Mouse (Mus musculus): ENCODE results near the gene Lamp2.
"Not testable (repeated sequence)": the region's sequence is repeated elsewhere in the genome, so short reads cannot be mapped to it uniquely, and the experiment has no call there.

Gene Lamp2

DNA sequence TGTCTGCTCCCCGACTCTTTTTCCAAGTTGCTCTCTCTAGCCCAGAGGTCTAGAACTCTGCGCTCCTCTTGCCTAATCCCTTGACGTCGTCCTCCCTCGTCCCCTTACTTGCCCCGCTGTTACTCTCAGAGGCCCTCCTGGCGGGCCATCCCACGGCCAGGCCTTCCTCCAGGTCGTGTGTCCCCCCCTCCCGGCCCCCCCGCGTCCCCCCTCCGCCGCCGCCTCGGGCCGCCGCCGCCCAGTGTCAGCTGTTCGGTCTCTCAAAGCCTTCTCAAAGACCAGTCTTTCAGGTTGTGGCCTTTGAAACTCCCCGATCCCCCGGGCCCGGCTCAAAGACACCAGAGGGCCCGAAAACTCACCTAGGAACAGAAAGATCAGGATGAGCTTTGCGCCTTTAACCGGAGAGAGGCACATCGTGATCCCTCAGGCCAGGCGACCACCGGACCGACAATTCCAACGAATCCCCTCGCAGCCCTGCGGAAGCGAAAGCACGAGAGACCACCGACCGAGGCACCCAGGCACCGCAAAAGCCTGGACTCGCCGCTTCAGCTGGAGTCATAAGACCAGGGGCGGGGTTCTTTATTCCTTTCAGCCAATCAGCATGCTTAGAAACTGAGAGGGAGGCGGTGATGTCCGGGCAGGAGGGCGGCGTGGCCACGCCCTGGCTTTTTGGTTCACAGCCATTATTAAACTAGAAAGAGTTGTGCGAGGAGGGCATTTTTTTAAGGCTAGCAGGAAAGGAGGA lies at the start of gene Lamp2:
Gene Lamp2 (minus strand): TSS at position 565 of the 745 bp plus-strand sequence.
- in situ Hi-C loops (cut with MboI, MseI): no loop called here

DNA sequence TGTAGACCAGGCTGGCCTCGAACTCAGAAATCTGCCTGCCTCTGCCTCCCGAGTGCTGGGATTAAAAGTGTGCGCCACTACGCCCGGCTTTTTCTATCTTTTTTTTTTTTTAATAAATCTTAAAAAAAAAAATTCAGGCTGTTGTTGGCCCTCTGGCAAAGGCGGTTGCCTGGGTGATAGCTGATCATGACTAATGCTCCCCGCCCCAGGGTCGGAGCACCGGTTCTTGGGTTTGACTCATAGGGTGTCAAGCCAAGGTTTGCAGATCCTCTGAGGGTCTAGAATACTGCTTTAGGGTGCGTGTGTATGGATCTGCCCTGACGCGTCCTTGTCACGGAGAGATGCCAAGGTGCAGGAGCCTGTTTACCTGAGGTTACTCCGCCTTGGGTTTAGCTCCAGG lies 48.6 kb upstream of the Lamp2 start:
- in situ Hi-C loops (cut with MboI, MseI): no loop called here

DNA sequence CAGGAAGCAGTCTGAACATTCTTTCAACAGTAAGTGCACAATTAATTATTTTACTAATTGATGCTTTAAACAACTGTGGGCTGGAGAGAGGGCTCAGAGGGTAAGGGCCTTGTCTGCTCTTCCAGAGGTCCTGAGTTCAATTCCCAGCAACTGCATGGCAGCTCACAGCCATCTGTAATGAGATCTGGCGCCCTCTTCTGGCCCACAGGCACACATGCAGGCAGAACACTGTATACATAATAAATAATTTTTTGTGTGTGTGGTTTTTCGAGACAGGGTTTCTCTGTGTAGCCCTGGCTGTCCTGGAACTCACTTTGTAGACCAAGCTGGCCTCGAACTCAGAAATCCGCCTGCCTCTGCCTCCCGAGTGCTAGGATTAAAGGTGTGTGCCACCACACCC lies 45.9 kb upstream of the Lamp2 start:
- in situ Hi-C loops (cut with MboI, MseI): not testable (repeated sequence)

DNA sequence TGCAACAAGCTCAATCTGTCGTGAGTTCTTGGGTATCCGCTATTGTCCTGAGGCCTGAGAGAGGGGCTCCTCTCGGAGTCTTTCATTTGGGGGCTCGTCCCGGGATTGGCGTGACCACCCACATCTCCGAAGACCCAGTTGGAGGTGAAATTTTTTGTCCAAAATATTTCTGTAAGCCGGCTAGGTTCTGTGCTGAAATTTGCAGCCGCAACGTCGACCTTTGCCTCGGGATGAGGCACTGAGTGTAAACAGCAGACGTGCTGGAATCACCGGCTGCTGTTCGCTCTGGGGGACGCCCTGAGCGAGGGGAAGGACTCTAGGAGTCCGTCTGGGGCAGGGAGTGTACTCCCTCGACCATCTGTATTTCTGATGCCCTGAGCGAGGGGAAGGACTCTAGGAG lies 29.2 kb upstream of the Lamp2 start:
- in situ Hi-C loops (cut with MboI, MseI): not testable (repeated sequence)

DNA sequence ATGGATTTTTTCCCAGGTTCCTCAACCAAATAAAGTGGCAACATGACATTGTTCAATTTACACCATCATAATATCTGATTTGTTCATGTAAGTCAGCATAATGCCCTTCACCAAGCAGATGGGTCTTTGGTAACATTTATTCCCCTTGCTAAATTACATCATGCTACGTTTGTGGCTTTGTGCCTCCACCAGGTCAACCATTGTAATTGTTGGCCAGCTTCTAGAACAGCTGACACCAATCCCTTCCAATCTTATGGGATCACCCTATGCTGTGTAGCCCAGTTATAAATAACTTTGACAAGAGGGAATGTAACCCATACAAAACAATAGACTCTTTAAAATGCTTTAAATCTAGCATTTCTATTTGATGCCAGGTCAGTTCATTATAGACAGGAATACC lies 22.3 kb upstream of the Lamp2 start:
- in situ Hi-C loops (cut with MboI, MseI): no loop called here

DNA sequence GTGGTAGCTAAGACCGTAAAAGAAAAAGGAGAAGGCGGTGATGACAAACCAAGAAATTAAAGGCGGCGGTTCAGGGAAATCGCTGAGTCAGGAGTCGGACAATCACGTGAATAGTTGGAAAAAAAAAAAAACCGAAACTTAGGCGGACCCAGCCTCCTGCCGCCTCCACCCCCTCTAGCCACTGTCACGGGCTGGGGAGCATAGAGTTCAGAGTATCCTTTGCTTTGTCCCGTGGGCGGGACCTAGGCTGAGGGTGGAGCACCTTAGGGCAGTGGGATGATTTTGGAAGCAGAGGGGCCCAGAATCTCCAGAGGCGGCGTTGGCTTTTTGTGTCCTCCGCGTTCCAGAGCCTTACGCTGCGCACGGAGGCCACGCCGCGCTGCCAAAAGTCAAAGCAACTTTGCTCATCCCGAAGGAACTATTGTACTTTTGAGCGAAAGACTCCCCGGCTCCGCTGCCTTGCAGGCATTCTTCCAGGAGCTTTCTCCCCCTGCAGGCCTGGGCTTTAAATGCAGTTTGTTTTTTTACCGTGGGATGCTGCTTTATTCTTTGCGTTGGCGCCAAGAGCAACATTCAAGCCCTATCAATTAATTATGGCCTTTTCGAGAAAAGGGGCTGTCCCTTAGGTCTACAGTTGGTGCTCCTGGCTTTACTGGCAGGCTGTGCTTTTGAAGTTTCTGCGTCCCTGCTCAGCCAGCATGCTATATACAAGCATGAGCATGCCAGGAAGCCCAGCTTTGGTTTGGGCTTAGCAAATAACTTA lies 17.5 kb upstream of the Lamp2 start:
- in situ Hi-C loops (cut with MboI, MseI): no loop called here

DNA sequence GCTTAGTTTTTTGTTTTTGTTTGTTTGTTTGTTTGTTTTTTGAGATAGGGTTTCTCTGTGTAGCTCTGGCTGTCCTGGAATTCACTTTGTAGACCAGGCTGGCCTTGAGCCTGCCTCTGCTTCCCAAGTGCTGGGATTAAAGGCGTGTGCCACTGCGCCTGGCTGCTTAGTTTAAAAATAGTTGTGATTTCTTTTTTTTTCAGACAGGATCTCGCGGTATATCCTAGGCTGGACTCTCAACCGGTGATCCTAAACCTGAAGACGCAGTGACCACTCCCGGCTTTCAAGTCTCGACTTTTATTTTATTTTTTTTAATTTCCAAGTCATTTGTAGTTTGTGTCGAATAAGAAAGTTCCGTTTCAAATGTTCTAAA lies 16.9 kb upstream of the Lamp2 start:
- in situ Hi-C loops (cut with MboI, MseI): no loop called here

DNA sequence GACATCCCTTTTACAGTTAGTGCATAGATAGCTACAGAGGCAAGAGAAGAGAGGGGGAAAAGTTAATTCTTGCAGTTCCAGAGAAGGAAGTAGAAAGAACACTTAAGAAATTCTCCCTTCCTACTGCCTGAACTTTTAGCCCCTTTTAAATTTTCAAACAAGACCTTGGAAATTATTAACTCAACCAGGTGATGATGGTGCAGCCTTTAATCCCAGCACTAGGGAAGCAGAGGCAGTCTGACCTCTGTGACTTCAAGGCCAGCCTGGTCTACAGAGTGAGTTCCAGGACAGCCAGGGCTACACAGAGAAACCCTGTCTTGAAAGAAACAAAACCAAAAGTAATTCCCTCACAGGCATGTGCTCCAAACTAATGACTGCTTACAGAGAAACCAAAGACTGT lies 10.0 kb upstream of the Lamp2 start:
- in situ Hi-C loops (cut with MboI, MseI): no loop called here

DNA sequence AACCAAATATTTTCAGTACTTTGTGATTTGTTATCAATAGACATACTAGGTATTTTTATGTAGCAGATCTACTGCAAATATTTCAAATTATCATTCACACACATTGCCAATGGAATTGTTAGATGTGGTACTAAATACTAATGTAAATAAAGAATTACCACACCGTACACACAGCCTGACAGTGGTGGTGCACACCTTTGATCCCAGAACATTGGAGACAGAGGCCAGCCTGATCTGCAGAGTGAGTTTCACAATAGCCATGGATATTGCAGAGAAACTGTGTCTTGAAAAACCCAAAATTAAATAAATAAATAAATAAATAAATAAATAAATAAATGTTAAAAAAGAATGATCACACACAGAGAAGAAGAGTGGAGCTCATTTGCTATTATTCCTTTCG lies 6.9 kb upstream of the Lamp2 start:
- in situ Hi-C loops (cut with MboI, MseI): no loop called here

DNA sequence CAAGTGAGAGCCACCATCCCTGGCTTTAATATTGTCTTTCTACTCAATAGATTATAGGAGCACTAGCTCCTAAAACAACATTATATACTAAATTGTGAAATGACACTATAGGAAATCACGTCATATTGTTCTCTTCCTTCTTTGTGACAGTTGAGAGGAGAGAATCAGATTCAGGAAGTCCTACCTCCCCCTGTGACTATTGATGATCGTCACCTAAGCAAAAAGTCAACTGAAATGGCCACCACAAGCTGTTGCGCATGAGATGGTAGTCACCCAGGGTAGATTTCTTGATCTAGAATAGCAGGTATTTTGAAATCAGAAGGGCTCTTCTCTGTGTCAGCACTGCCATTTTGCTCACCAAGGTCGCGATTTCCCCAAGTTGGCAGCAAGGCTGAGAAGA lies 5.8 kb upstream of the Lamp2 start:
- in situ Hi-C loops (cut with MboI, MseI): no loop called here

DNA sequence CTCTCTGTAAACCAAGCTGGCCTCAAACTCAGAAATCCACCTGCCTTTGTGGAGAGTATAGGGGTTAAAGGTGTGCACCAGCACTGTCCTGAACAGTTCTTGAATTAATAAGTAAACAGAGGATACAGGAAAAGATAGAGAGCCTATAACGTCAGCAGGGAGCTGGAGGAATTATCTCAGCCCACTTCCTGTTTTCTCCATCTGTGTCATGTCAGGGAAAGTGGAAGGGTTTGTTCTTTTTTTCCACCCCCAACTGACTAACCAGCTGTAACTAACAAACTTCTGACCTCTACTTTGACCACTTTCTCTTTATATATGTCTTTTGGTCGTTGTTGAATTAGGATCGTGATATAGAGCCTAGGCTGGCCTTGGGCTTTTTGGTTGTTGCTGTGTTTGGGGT lies 4.6 kb upstream of the Lamp2 start:
- in situ Hi-C loops (cut with MboI, MseI): no loop called here

DNA sequence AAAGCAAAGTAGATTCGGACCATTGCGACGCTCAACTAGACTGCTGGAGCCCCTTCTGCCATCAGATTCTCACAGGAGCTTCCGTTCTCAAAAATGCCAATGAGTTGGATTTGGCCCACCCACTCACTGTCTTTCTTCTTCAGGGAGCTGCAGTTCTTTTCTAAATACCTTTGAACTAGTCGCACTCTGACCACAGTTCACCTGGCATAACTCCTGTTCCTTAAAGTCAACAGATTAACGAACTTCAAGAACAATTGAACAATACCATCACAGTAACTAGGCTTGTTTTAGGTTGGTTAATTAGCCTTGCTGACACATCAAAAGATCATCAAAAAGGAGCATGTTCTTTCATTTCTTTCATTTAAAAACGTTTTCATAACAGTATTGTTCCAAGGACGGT lies 2.8 kb upstream of the Lamp2 start:
- in situ Hi-C loops (cut with MboI, MseI): no loop called here

DNA sequence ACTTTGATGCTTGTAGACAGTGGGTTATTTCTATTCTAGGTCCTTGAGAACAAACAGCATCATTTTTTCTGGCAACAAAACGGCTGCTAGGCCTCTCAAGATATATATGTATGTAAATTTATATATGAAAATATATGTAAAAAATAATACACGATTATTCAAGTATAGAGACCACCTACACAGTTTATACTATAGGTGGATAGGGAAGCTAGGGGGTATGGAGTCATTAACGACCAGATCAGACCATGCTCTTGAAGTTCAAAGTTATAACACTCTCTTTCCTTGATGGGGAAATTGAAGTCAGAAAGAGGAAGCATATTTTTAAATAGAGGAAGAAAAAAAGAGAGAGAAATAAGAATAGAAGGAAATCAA lies 367 bp upstream of the Lamp2 start:
- in situ Hi-C loops (cut with MboI, MseI): no loop called here

DNA sequence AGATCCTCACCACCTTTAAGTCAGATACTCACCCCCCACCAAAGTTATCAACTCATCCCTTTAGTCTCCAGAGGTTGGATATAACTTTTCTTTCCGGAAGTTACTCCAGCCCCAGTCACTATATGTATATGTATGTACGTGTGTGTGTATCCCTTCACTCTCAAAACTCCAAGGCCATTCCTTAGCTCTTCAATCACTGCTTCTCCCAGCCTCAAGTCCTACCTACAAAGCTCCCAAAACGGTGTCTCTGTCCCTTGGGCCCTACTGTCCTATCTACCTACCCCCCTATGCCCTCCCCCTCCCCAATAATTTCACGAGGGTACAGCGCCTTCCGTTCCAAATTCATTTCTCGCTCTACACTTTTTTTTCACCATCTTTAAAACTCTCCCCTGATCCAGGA lies 780 bp downstream of the Lamp2 start:
- in situ Hi-C loops (cut with MboI, MseI): no loop called here

DNA sequence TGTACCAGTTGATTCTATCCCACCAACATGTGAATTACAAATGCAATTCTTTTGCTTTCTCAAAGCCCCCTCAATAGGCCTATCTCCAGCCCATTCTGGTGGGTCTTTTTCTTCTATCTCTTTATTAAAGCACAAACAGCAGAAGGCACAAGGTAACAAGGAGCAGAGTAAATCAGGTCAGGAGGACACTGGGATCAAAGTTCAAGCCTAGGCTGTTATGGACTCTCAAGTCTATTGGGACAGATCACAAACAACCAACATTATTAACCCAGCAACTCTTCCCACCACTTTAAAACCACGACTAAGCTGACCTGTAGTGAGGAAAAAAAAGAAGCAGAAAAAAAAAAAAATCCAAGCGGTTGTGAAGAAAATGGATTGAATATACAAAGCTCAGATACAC lies 1.4 kb downstream of the Lamp2 start:
- in situ Hi-C loops (cut with MboI, MseI): no loop called here

DNA sequence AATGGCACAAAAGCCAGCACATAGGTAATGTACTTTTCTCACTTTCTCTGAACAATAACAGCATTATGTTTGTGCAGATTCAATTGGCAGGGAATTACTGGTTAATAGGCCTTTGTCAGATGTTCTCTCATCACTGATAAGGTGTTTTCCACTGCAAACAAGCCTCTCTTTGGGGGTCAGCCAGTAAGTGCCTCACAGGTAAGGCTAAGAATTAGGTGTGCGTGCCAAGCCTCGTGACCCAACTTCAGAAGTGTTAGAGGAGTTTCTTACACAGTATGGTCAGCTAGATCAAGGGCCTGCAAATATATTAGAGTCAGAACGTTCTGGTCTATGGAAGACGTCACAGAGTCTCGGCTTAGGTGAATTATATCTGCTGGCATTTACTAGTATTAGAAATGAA lies 2.3 kb downstream of the Lamp2 start:
- in situ Hi-C loops (cut with MboI, MseI): no loop called here

DNA sequence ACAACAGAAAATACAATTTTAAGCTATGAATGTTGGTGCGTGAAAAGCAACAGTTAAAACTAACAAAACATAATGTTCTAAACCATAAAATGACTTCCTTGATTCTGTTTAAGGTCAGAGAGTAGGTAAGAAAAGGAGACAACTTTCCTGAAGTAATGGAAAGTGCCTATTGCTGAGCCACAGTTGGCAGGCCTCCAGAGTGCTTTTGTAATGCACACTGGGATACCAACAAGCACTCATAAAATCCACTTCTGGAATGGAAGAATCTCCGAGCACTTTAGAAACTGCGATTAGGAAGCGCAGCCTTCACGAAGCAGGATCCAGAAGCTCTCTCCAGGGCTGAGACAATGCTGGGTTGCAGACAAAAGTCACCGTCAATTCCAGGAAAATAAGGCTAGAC lies 5.8 kb downstream of the Lamp2 start:
- in situ Hi-C loops (cut with MboI, MseI): no loop called here

DNA sequence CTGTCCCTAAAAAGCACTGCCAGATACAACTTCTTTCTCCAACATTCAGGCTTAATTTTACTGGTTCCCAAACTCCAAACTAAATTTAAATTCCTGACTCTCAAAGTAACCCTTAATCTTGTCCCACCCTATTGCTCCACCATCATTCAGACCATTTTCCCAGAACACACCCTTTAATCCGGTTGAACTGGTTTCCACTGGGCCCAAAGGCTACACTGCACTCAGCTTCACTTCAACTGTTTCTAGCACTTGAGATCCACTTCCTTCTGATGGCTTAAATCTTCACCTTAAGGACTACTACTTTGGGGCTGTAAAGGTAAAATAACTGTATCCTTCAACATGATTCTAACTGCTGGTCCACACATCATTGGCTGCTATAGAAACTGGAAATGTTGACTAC lies 10.5 kb downstream of the Lamp2 start:
- in situ Hi-C loops (cut with MboI, MseI): no loop called here

DNA sequence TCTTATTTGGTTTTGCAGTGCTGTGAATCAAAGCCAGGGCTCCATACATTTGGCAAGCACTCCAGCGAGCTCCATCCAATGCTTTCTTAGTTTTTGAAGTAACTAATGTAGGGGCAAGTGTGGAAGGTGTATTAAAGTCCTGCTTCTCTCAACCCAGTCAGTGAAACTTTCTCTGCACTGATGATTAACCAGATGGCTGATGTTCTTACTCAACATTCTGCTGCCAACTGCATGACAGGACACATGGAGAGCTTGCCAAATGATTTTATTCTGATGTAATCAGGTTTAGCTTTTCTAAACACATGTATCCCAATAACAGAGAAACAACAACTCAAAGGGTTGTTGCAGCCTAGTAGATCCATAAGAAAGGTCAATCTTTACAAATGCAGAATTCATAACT lies 13.8 kb downstream of the Lamp2 start:
- in situ Hi-C loops (cut with MboI, MseI): no loop called here

DNA sequence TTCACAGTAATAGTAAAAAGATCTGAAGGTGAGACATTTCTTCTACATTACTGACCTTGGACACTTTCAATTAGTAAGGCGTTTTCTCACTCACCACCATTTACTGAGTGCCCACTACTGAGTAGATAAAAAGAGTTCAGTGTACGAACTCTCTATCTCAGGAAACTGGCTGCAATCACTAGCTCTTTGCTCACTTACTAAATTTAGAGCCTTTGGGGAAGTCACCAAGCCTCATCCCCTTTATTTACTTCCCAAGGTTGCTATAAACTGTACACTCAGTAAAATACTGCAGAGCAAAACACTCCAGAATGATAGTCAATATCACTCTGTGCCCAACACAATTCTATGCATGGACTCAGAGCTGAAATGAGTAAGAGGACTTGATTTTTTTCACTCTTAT lies 16.6 kb downstream of the Lamp2 start:
- in situ Hi-C loops (cut with MboI, MseI): no loop called here

DNA sequence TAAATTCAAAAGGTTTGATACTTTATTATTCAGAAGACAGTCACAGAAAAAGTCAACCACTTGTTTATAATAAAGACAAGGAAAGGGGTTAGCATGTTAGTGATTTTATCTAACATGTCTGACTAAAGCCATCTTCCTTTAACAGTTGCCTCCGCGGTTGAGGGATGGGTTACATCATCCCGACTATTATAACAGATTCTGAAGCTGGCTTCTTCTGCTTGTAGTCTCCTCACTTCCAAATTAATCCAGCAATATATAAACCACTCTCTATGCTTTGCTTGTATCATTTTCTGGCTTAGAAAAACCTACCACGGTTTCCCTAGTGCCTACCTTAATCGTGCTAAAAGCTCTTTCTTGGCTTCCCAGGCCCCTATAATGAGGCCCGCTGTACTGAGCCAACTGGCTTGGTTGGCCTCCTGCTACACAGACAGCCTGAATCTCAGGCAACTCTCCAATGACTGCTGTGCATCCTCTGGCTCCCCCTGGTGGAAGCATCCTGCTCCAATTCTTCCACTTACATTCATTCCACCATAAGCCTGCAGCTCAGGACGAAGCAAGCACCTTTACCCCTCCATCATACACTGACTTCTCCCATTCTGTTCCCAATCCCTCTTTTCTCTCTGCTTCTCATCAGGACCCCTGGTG lies 18.0 kb downstream of the Lamp2 start:
- in situ Hi-C loops (cut with MboI, MseI): no loop called here

DNA sequence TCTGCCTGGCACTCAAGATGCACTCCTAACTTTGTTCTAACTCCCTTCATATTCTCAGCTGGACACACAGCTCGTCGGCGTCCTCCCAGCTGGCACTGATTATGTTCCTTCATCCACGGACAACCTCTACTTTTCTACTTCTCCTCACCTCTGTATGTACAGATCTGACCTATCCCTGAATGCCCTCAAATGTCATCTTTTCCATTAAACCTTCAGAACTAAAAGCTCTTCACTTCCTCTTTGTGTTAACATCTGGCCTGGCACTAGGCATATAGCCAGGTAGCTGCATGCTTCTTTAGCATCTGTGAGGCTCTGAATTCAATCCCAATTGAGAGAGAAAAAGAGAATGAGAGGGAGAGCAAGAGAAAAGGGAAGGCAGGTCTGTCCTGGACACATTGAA lies 26.8 kb downstream of the Lamp2 start:
- in situ Hi-C loops (cut with MboI, MseI): loop anchor here (5.0 kb wide), 1 partner anchor 192 kb away; no protein-coding TSS in a partner anchor

All from T-helper 2 cell (primary cell).